Mouse (Mus musculus) forebrain, embryonic 10.5 days (tissue): ENCODE results near the gene Cnmd. TPM values are rescaled to one million over a fixed set of nuclear protein-coding genes. Genes with fewer than 3 reads are reported as not detected.

Experiments
- DNase-seq: peaks from one replicate; pipeline ENCODE4 v3.0.0-alpha.2; 2017; ENCODE audit warnings: low spot score; ENCODE audit errors: extremely low spot score
- H3K27ac ChIP-seq: fragments of 300-500 bp; sonication (generic); 2 replicates; pipeline ENCODE4 v1.5.1; 2016; ENCODE audit warnings: mild to moderate bottlenecking
- H3K27me3 ChIP-seq: fragments of 300-500 bp; sonication (generic); 2 replicates; pipeline ENCODE4 v1.6.1; 2016; ENCODE audit warnings: mild to moderate bottlenecking; ENCODE audit not compliant: poor library complexity, severe bottlenecking
- H3K36me3 ChIP-seq: fragments of 300-500 bp; sonication (generic); replicated peaks from 2 replicates; pipeline ENCODE4 v1.6.1; 2016; ENCODE audit warnings: mild to moderate bottlenecking, moderate library complexity
- H3K4me1 ChIP-seq: fragments of 300-500 bp; sonication (generic); 2 replicates; pipeline ENCODE4 v1.6.1; 2016
- H3K4me3 ChIP-seq: fragments of 300-500 bp; sonication (generic); 2 replicates; pipeline ENCODE4 v1.5.1; 2016; ENCODE audit warnings: mild to moderate bottlenecking, moderate library complexity
- H3K9me3 ChIP-seq: fragments of 300-500 bp; sonication (generic); 2 replicates; pipeline ENCODE4 v1.6.1; 2016; ENCODE audit warnings: mild to moderate bottlenecking, moderate library complexity
- WGBS: fragments of 180-500 bp; shearing (Covaris S2); methylation state at CpG from one replicate; pipeline ENCODE4 v1.1.7; 2016; 5-methylcytosine and 5-hydroxymethylcytosine counted together
- polyA plus RNA-seq: library from polyadenylated mRNA; unstranded; fragments of >200 nt; fragmentation: Nextera tagmentation; extraction: Ambion mirVana; gene quantifications from 2 replicates; pipeline ENCODE4 v1.2.1, GENCODE M21; 2016

The Cnmd gene
- polyA plus RNA-seq, 1 experiment from 2014 or later, result 1.7 TPM

- Histone ChIP-seq H3K4me3 (peak overlapping the region; percentile 76), H3K9me3 (no peaks in the 10 kb centered on the region), H3K27ac (no peak overlapping the region), H3K27me3 (no peaks in the 10 kb centered on the region), H3K36me3 (peaks cover 31% of the 10 kb centered on the region), H3K4me1 (peaks cover 31% of the 10 kb centered on the region)
- 92% methylated on average over 9 of the region's 9 CpGs for WGBS
- DNase-seq, result no peak
Measured at GRCm38 (mm10) chr14:79588534-79588951, 73.4 kb downstream of the Cnmd start.

- Histone ChIP-seq H3K27me3 (no peaks in the 10 kb centered on the region), H3K36me3 (peaks cover 31% of the 10 kb centered on the region), H3K9me3 (no peaks in the 10 kb centered on the region), H3K4me1 (peaks cover 31% of the 10 kb centered on the region), H3K4me3 (peak overlapping the region; percentile 76), H3K27ac (peak overlapping the region; percentile 96)
- DNase-seq, result no peak
- WGBS, result 1% methylated on average over 9 of the region's 9 CpGs
Measured at GRCm38 (mm10) chr14:79587852-79588229, 74.1 kb downstream of the Cnmd start.

Other genes starting within 250 kb of the Cnmd start
- gene Kbtbd7, start 235.7 kb downstream of the Cnmd start, polyA plus RNA-seq, result 11.2 and 11.7 TPM in 2 replicates
- 5.3 and 5.7 TPM in 2 replicates for gene Kbtbd6, start 210.3 kb downstream of the Cnmd start, polyA plus RNA-seq
- 3.8 TPM in 2 replicates for gene Elf1, start 181.0 kb downstream of the Cnmd start, polyA plus RNA-seq
- 45.6 and 51.5 TPM in 2 replicates for gene Wbp4, start 180.7 kb downstream of the Cnmd start, polyA plus RNA-seq
- gene Sugt1, start 74.5 kb downstream of the Cnmd start, polyA plus RNA-seq, result 152 and 162 TPM in 2 replicates
- gene Pcdh8, start 109.1 kb upstream of the Cnmd start, polyA plus RNA-seq, result 3.7 and 4.1 TPM in 2 replicates